Mouse (Mus musculus) spleen, postnatal 10 days (tissue): Measurements from ENCODE around the gene Slc25a5.

Experiments used
- DNase-seq, 2 experiments: peaks; one replicate each; pipeline ENCODE4 v3.0.0; 2021 to 2022; ENCODE audit warnings: low spot score in 2 of 2

Slc25a5 gene

GRCm38 (mm10) chrX:36799131-36799879 is 3.9 kb downstream of the Slc25a5 start:
- DNase-seq: no peak

GRCm38 (mm10) chrX:36803189-36803588 is 7.7 kb downstream of the Slc25a5 start:
- no peak for DNase-seq

- no peak for DNase-seq
Observed at GRCm38 (mm10) chrX:36804196-36804595, 8.7 kb downstream of the Slc25a5 start.

- no peak for DNase-seq
Observed at GRCm38 (mm10) chrX:36805466-36806235, 10.2 kb downstream of the Slc25a5 start.

GRCm38 (mm10) chrX:36807360-36808317 is 12.2 kb downstream of the Slc25a5 start:
- DNase-seq: peak; percentile 78 to 88

- DNase-seq: no peak
Observed at GRCm38 (mm10) chrX:36808318-36808683, 12.8 kb downstream of the Slc25a5 start.

- DNase-seq: peak in 1 of 2 experiments; percentile 41
Observed at GRCm38 (mm10) chrX:36811377-36811776, 15.9 kb downstream of the Slc25a5 start.

- DNase-seq: no peak
Observed at GRCm38 (mm10) chrX:36814161-36814836, 18.8 kb downstream of the Slc25a5 start.

- no peak for DNase-seq
Observed at GRCm38 (mm10) chrX:36815022-36815421, 19.6 kb downstream of the Slc25a5 start.

GRCm38 (mm10) chrX:36815439-36815838 is 20.0 kb downstream of the Slc25a5 start:
- DNase-seq: no peak

- DNase-seq: no peak
Observed at GRCm38 (mm10) chrX:36816368-36816899, 21.0 kb downstream of the Slc25a5 start.

- no peak for DNase-seq
Observed at GRCm38 (mm10) chrX:36816953-36817441, 21.5 kb downstream of the Slc25a5 start.

GRCm38 (mm10) chrX:36819575-36819974 is 24.1 kb downstream of the Slc25a5 start:
- DNase-seq: no peak

- DNase-seq: peak in 1 of 2 experiments; percentile 58
Observed at GRCm38 (mm10) chrX:36820201-36820600, 24.8 kb downstream of the Slc25a5 start.

- DNase-seq: no peak
Observed at GRCm38 (mm10) chrX:36823932-36824711, 28.7 kb downstream of the Slc25a5 start.

- DNase-seq: no peak
Observed at GRCm38 (mm10) chrX:36825032-36825431, 29.6 kb downstream of the Slc25a5 start.

GRCm38 (mm10) chrX:36826873-36827272 is 31.4 kb downstream of the Slc25a5 start:
- DNase-seq: no peak

GRCm38 (mm10) chrX:36830271-36830670 is 34.8 kb downstream of the Slc25a5 start:
- DNase-seq: peak in 1 of 2 experiments; percentile 19

GRCm38 (mm10) chrX:36831632-36832031 is 36.2 kb downstream of the Slc25a5 start:
- DNase-seq: no peak
